In genomic region chr6:101327196-101327595, GRCm38 (mm10) we compare ENCODE assay signal across 16 mouse cellular contexts. TPM values are rescaled to one million over a fixed set of nuclear protein-coding genes. Genes with fewer than 3 reads are reported as not detected.
DNase-seq lines count a peak whose midpoint lies in the region; ATAC-seq lines count a peak whose summit lies in the region.
"Had no signal": no experiment of that assay in that cellular context is flagged by ENCODE, and none has a peak within 500 bp of the region (broad histone marks: within the 10 kb centered on the region; RNA-seq: fewer than 3 reads in every experiment).

No protein-coding gene starts in this region.

- no peak for DNase-seq in heart, adult 11 months
- DNase-seq in kidney, adult 11 months: peak; percentile 47
- DNase-seq in kidney, postnatal 10 days: no peak
- DNase-seq in kidney, postnatal 14 days: peak; percentile 26
- DNase-seq: cerebellum, postnatal 36 days; forebrain, postnatal 0 days; retina, postnatal 1 day had no signal

- peak overlapping the region; percentile 18; the same call in 1 of the 2 replicates for H3K27ac ChIP-seq in heart, embryonic 11.5 days (ENCODE audit: low read depth, low read length)
- peak overlapping the region; percentile 63; the same call in 1 of the 2 replicates for H3K27ac ChIP-seq in brown adipose tissue, adult 24 weeks (replicated peaks; ENCODE audit: low read depth, low read length)
- H3K27ac ChIP-seq in forebrain, embryonic 15.5 days (replicated peaks): no peak overlapping the region
- H3K27ac ChIP-seq: embryonic facial prominence, embryonic 15.5 days; hindbrain, embryonic 12.5 days; limb, embryonic 15.5 days; liver, embryonic 15.5 days; macrophage; midbrain, embryonic 10.5 days had no signal

- H3K4me3 ChIP-seq in heart, embryonic 11.5 days (ENCODE audit: low read depth, low read length): no peak overlapping the region
- H3K4me3 ChIP-seq in brown adipose tissue, adult 24 weeks (ENCODE audit: insufficient read depth, low read depth, low read length): no peak overlapping the region
- no peak overlapping the region for H3K4me3 ChIP-seq in forebrain, embryonic 15.5 days
- H3K4me3 ChIP-seq: embryonic facial prominence, embryonic 15.5 days; hindbrain, embryonic 12.5 days; limb, embryonic 15.5 days; liver, embryonic 15.5 days; midbrain, embryonic 10.5 days had no signal

- H3K36me3 ChIP-seq in heart, embryonic 11.5 days (ENCODE audit: control insufficient read depth, insufficient read depth, low read length): no peaks in the 10 kb centered on the region
- no peaks in the 10 kb centered on the region for H3K36me3 ChIP-seq in forebrain, embryonic 15.5 days
- H3K36me3 ChIP-seq: embryonic facial prominence, embryonic 15.5 days; hindbrain, embryonic 12.5 days; limb, embryonic 15.5 days; liver, embryonic 15.5 days; midbrain, embryonic 10.5 days had no signal

- no peaks in the 10 kb centered on the region for H3K27me3 ChIP-seq in heart, embryonic 11.5 days (ENCODE audit: control insufficient read depth, insufficient read depth, low read length)
- no peaks in the 10 kb centered on the region for H3K27me3 ChIP-seq in forebrain, embryonic 15.5 days
- H3K27me3 ChIP-seq: embryonic facial prominence, embryonic 15.5 days; hindbrain, embryonic 12.5 days; limb, embryonic 15.5 days; liver, embryonic 15.5 days had no signal

- H3K9ac ChIP-seq in heart, embryonic 11.5 days (ENCODE audit: low read depth, low read length): no peak overlapping the region
- no peak overlapping the region for H3K9ac ChIP-seq in forebrain, embryonic 15.5 days (replicated peaks)
- H3K9ac ChIP-seq: embryonic facial prominence, embryonic 15.5 days; forebrain, postnatal 0 days; hindbrain, embryonic 12.5 days; limb, embryonic 15.5 days; liver, embryonic 15.5 days had no signal

- H3K4me1 ChIP-seq in heart, embryonic 11.5 days (ENCODE audit: control insufficient read depth, insufficient read depth, low read length): peaks cover 40% of the 10 kb centered on the region
- H3K4me1 ChIP-seq in brown adipose tissue, adult 24 weeks (ENCODE audit: control insufficient read depth, insufficient read depth, insufficient read length, low read length): peaks cover 11% of the 10 kb centered on the region; the same call in 1 of the 2 replicates
- H3K4me1 ChIP-seq in forebrain, embryonic 15.5 days: 0 out of 2 replicates have a peak, but pooled peaks cover 4% of the 10 kb centered on the region

- no peaks in the 10 kb centered on the region for H3K9me3 ChIP-seq in heart, embryonic 11.5 days (replicated peaks; ENCODE audit: control insufficient read depth, low read length)
- H3K9me3 ChIP-seq in forebrain, embryonic 15.5 days: no peaks in the 10 kb centered on the region
- H3K9me3 ChIP-seq: embryonic facial prominence, embryonic 15.5 days; hindbrain, embryonic 12.5 days; limb, embryonic 15.5 days; liver, embryonic 15.5 days; midbrain, embryonic 10.5 days had no signal

- no peak overlapping the region for H3K4me2 ChIP-seq in heart, embryonic 11.5 days
- no peak overlapping the region for H3K4me2 ChIP-seq in forebrain, embryonic 15.5 days (replicated peaks)
- H3K4me2 ChIP-seq: embryonic facial prominence, embryonic 15.5 days; hindbrain, embryonic 12.5 days; limb, embryonic 15.5 days; liver, embryonic 15.5 days had no signal

- ATAC-seq in heart, embryonic 11.5 days (replicated peaks; ENCODE audit: insufficient number of reproducible peaks, low FRiP score, low TSS enrichment): no peak
- no peak for ATAC-seq in forebrain, embryonic 15.5 days (replicated peaks)
- ATAC-seq: forebrain, postnatal 0 days had no signal

- whole genome bisulfite sequencing in heart, embryonic 11.5 days (ENCODE audit: insufficient replicate concordance): 79% methylated on average over 3 of the region's 3 CpGs
- 81% methylated on average over 3 of the region's 3 CpGs for WGBS in forebrain, embryonic 15.5 days

RNA-seq across cellular contexts. Expression of gene Pdzrn3, which starts 50.5 kb away (rescaled TPM):
- polyA plus RNA-seq in heart, embryonic 11.5 days (2014; fragmentation: Nextera tagmentation; extraction: Ambion mirVana): 9.5 and 10.5 TPM in 2 replicates
- polyA plus RNA-seq in brown adipose tissue, adult 24 weeks (2012; ENCODE audit: insufficient read depth, insufficient read length, missing spikeins): 7.8 and 8.0 TPM in 2 replicates
- 21.9 and 24.0 TPM in 2 replicates for polyA plus RNA-seq in forebrain, embryonic 15.5 days (2015; fragmentation: Nextera tagmentation; extraction: Ambion mirVana)
- polyA plus RNA-seq: macrophage had no signal

Comparison
In these comparisons a context has a peak if more than half of its experiments do, and no peak if none do; other contexts are left out.
1. DNase-seq: peak in kidney, adult 11 months (single experiment) and kidney, postnatal 14 days (single experiment); none in heart, adult 11 months (single experiment) and kidney, postnatal 10 days (single experiment).